Mouse (Mus musculus): Measurements from ENCODE around the gene Nptn.

- no peak for TF ChIP-seq CTCF (IDR thresholded peaks at IDR 0.05; ENCODE audit: insufficient read depth, low read depth, low read length)
- no peak for TF ChIP-seq POLR2A (IDR thresholded peaks at IDR 0.05; ENCODE audit: insufficient read depth, low read depth, low read length)
Observed at GRCm38 (mm10) chr9:58682106-58682505, 100.1 kb downstream of the Nptn start.

Measured in olfactory bulb, adult 2 months (tissue).